Mouse (Mus musculus) liver, embryonic 11.5 days (tissue): ENCODE measurements around the gene Pou5f2. TPM values are rescaled to one million over a fixed set of nuclear protein-coding genes. Genes with fewer than 3 reads are reported as not detected.

Experiments
- ATAC-seq: fragments of 200-750 bp; cut with Nextera tagmentation; replicated peaks from 2 replicates; pipeline ENCODE4 v1.8.0; 2017; ENCODE audit warnings: moderate number of reproducible peaks, mild to moderate bottlenecking, moderate TSS enrichment, moderate library complexity; ENCODE audit not compliant: low FRiP score
- DNase-seq: peaks from one replicate; pipeline ENCODE4 v3.0.0-alpha.2; 2017; ENCODE audit warnings: low spot score
- H3K27ac ChIP-seq: fragments of 300-500 bp; sonication (generic); 2 replicates; pipeline ENCODE4 v1.5.1; 2014; ENCODE audit warnings: mild to moderate bottlenecking, low read depth, low read length, control low read depth
- H3K27me3 ChIP-seq: fragments of 300-500 bp; sonication (generic); replicated peaks from 2 replicates; pipeline ENCODE4 v1.6.1; 2014; ENCODE audit warnings: low read length, mixed read lengths; ENCODE audit not compliant: control insufficient read depth, insufficient read depth
- H3K36me3 ChIP-seq: fragments of 300-500 bp; sonication (generic); 2 replicates; pipeline ENCODE4 v1.6.1; 2014; ENCODE audit warnings: mild to moderate bottlenecking, low read length, moderate library complexity, mixed read lengths; ENCODE audit not compliant: control insufficient read depth, insufficient read depth
- H3K4me1 ChIP-seq: fragments of 300-500 bp; sonication (generic); replicated peaks from 2 replicates; pipeline ENCODE4 v1.6.1; 2014; ENCODE audit warnings: low read length, mixed read lengths; ENCODE audit not compliant: control insufficient read depth, insufficient read depth
- H3K4me2 ChIP-seq: fragments of 300-500 bp; sonication (generic); 2 replicates; pipeline ENCODE4 v1.6.1; 2014; ENCODE audit warnings: mild to moderate bottlenecking, control low read depth, moderate library complexity
- H3K4me3 ChIP-seq: fragments of 300-500 bp; sonication (generic); 2 replicates; pipeline ENCODE4 v1.5.1; 2014; ENCODE audit warnings: low read depth, low read length, control low read depth
- H3K9ac ChIP-seq: fragments of 300-500 bp; sonication (generic); 2 replicates; pipeline ENCODE4 v1.6.1; 2014; ENCODE audit warnings: low read depth, low read length, control low read depth
- H3K9me3 ChIP-seq: fragments of 300-500 bp; sonication (generic); 2 replicates; pipeline ENCODE4 v1.6.1; 2016; ENCODE audit warnings: low read length, inconsistent platforms, mixed read lengths; ENCODE audit not compliant: control insufficient read depth
- WGBS: fragments of 180-500 bp; shearing (Covaris S2); extraction: QIAGEN DNeasy Blood & Tissue Kit; methylation state at CpG from one replicate; pipeline ENCODE4 v1.1.7; 2014; 5-methylcytosine and 5-hydroxymethylcytosine counted together
- polyA plus RNA-seq: library from polyadenylated mRNA; unstranded; fragments of >200 nt; fragmentation: Nextera tagmentation; extraction: Ambion mirVana; gene quantifications from 2 replicates; pipeline ENCODE4 v1.2.1, GENCODE M21; 2014

Gene Pou5f2
- polyA plus RNA-seq, 1 experiment from 2014 or later, result 2.2 TPM

GRCm38 (mm10) chr13:78010176-78010575, 14.5 kb upstream of the Pou5f2 start:
- Histone ChIP-seq H3K4me2 (no peak overlapping the region), H3K9ac (no peak overlapping the region), H3K4me1 (no peaks in the 10 kb centered on the region), H3K27ac (no peak overlapping the region), H3K9me3 (no peaks in the 10 kb centered on the region), H3K4me3 (no peak overlapping the region), H3K27me3 (no peaks in the 10 kb centered on the region), H3K36me3 (no peaks in the 10 kb centered on the region)
- DNase-seq (no peak), ATAC-seq (no peak)
- 88% methylated on average over 1 of the region's 1 CpGs for WGBS

DNA sequence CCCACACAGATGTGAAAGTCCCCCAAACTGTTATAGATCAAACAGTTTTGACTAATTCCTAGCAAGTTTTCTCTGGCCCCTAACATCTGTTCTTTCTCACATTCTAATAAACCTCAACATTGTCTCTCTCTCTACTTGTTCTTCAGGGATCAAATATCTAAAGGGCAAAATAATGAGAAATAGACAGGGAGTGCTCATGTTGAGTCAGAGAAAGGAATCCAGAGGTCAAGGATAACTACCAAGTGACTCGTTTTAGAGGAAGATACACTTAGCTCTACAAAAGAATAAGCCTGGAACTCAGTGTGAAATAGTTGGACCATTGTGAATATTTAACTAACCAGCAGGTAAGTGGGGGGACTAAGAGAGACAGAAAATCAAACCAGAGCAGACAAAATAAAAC, 8.1 kb downstream of the Pou5f2 start:
- no peaks in the 10 kb centered on the region for H3K4me1 ChIP-seq
- no peak overlapping the region for H3K4me2 ChIP-seq
- no peak overlapping the region for H3K27ac ChIP-seq
- H3K4me3 ChIP-seq, result no peak overlapping the region
- WGBS, result 50% methylated on average over 1 of the region's 1 CpGs
- DNase-seq (no peak), ATAC-seq (no peak)
- H3K9me3 ChIP-seq, result no peaks in the 10 kb centered on the region
- no peaks in the 10 kb centered on the region for H3K27me3 ChIP-seq
- H3K36me3 ChIP-seq, result no peaks in the 10 kb centered on the region
- H3K9ac ChIP-seq, result no peak overlapping the region

- Histone ChIP-seq H3K4me2 (no peak overlapping the region), H3K27me3 (no peaks in the 10 kb centered on the region), H3K9me3 (no peaks in the 10 kb centered on the region), H3K4me3 (no peak overlapping the region), H3K9ac (no peak overlapping the region), H3K27ac (no peak overlapping the region), H3K36me3 (no peaks in the 10 kb centered on the region), H3K4me1 (no peaks in the 10 kb centered on the region)
- ATAC-seq (no peak), DNase-seq (no peak)
- WGBS, result 76% methylated on average over 1 of the region's 1 CpGs
Observed at GRCm38 (mm10) chr13:78037203-78037602, 12.5 kb downstream of the Pou5f2 start.

- H3K9me3 ChIP-seq, result no peaks in the 10 kb centered on the region
- no peaks in the 10 kb centered on the region for H3K36me3 ChIP-seq
- H3K4me2 ChIP-seq, result no peak overlapping the region
- DNase-seq, result no peak
- no peaks in the 10 kb centered on the region for H3K4me1 ChIP-seq
- no peaks in the 10 kb centered on the region for H3K27me3 ChIP-seq
- no peak overlapping the region for H3K4me3 ChIP-seq
- no peak overlapping the region for H3K9ac ChIP-seq
- ATAC-seq, result no peak
- no peak overlapping the region for H3K27ac ChIP-seq
- 60% methylated on average over 6 of the region's 6 CpGs for WGBS
Observed at GRCm38 (mm10) chr13:78043203-78043602, 18.5 kb downstream of the Pou5f2 start.

DNA sequence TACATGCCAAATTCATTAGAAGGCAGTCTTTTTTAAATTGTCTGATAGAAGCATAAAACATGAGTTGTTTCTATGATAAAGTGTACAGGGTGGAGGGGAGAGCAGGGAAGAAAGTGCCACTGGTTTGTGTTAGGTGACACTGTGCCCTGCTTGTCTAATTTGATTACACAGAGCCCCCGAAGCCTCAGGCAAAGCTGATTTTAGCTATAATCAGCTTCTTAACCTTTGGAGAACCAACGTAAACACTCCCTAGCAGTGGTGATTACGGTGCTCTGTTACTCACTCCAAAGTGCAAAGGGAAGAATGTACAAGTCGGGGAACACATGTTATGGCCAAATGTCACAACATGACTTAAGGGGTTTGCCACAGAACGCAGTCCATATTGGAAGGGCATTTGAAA, 20.4 kb downstream of the Pou5f2 start:
- 58% methylated on average over 5 of the region's 5 CpGs for WGBS
- no peak overlapping the region for H3K9ac ChIP-seq
- ATAC-seq (no peak), DNase-seq (no peak)
- no peaks in the 10 kb centered on the region for H3K27me3 ChIP-seq
- no peak overlapping the region for H3K4me2 ChIP-seq
- H3K9me3 ChIP-seq, result no peaks in the 10 kb centered on the region
- no peak overlapping the region for H3K27ac ChIP-seq
- no peaks in the 10 kb centered on the region for H3K4me1 ChIP-seq
- no peak overlapping the region for H3K4me3 ChIP-seq
- no peaks in the 10 kb centered on the region for H3K36me3 ChIP-seq

Other genes starting within 250 kb of the Pou5f2 start
- gene Nr2f1, start 174.9 kb downstream of the Pou5f2 start, polyA plus RNA-seq, result 6.1 and 6.5 TPM in 2 replicates